Mouse (Mus musculus): Measurements from ENCODE around the gene Masp1. TPM values are rescaled to one million over a fixed set of nuclear protein-coding genes. Genes with fewer than 3 reads are reported as not detected.
A peak's percentile ranks its signal among the peaks of the same experiment; 100 is the strongest.

Masp1 gene
- polyA plus RNA-seq, 1 experiment from 2014 or later: 47.4 TPM

- ATAC-seq (no peak), DNase-seq (ENCODE audit: low spot score) (no peak)
- Histone ChIP-seq H3K4me3 (ENCODE audit: low read depth, low read length) (no peak overlapping the region), H3K27me3 (replicated peaks; ENCODE audit: control insufficient read depth, insufficient read depth, low read length) (no peaks in the 10 kb centered on the region), H3K9ac (ENCODE audit: low read length) (no peak overlapping the region), H3K27ac (ENCODE audit: low read depth, low read length) (no peak overlapping the region), H3K9me3 (replicated peaks; ENCODE audit: control insufficient read depth, low read length) (no peaks in the 10 kb centered on the region), H3K4me1 (ENCODE audit: control insufficient read depth, insufficient read depth, low read length) (peaks cover 29% of the 10 kb centered on the region), H3K36me3 (ENCODE audit: control insufficient read depth, insufficient read depth, low read length) (peaks cover 10% of the 10 kb centered on the region; the same call in 1 of the 2 replicates), H3K4me2 (ENCODE audit: low read length) (no peak overlapping the region)
- 64% methylated on average over 4 of the region's 4 CpGs for WGBS
Measured at GRCm38 (mm10) chr16:23503351-23503750, 17.3 kb downstream of the Masp1 start.

DNA sequence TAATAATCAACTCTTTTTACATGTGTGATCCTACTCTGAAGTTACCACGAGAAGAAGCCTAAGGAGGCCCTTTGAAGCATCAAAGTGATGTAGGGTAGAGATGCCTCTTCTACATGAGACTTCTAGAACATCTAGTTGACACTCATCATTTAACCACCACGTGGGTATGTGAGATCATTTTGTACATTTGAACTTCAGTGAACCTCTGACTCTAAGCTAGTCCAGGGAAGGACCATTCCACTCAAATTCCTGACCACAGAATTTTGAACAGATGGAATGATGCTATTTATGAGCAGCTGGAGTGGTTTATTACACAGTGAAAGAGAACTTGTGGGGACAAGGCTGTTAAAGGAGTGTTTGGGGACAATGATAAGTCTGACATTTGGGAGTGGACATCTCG is 18.1 kb downstream of the Masp1 start:
- WGBS: 88% methylated on average over 3 of the region's 3 CpGs
- no peak for DNase-seq (ENCODE audit: low spot score)

GRCm38 (mm10) chr16:23501288-23501687 is 19.3 kb downstream of the Masp1 start:
- 91% methylated on average over 2 of the region's 2 CpGs for WGBS
- Histone ChIP-seq H3K4me2 (ENCODE audit: low read length) (no peak overlapping the region), H3K36me3 (ENCODE audit: control insufficient read depth, insufficient read depth, low read length) (peaks cover 10% of the 10 kb centered on the region; the same call in 1 of the 2 replicates), H3K27ac (ENCODE audit: low read depth, low read length) (no peak overlapping the region), H3K27me3 (replicated peaks; ENCODE audit: control insufficient read depth, insufficient read depth, low read length) (no peaks in the 10 kb centered on the region), H3K4me3 (ENCODE audit: low read depth, low read length) (no peak overlapping the region), H3K4me1 (ENCODE audit: control insufficient read depth, insufficient read depth, low read length) (peaks cover 39% of the 10 kb centered on the region), H3K9me3 (replicated peaks; ENCODE audit: control insufficient read depth, low read length) (no peaks in the 10 kb centered on the region), H3K9ac (ENCODE audit: low read length) (no peak overlapping the region)
- DNase-seq (ENCODE audit: low spot score) (no peak), ATAC-seq (no peak)

More for the DNA sequence above, 18.1 kb downstream of the Masp1 start:
- no peak for ATAC-seq
- H3K4me2 ChIP-seq (ENCODE audit: low read length): no peak overlapping the region
- H3K4me3 ChIP-seq (ENCODE audit: low read depth, low read length): no peak overlapping the region
- H3K9ac ChIP-seq (ENCODE audit: low read length): no peak overlapping the region
- no peaks in the 10 kb centered on the region for H3K9me3 ChIP-seq (replicated peaks; ENCODE audit: control insufficient read depth, low read length)
- H3K27ac ChIP-seq (ENCODE audit: low read depth, low read length): no peak overlapping the region
- H3K27me3 ChIP-seq (replicated peaks; ENCODE audit: control insufficient read depth, insufficient read depth, low read length): no peaks in the 10 kb centered on the region
- H3K4me1 ChIP-seq (ENCODE audit: control insufficient read depth, insufficient read depth, low read length): peaks cover 34% of the 10 kb centered on the region
- peaks cover 10% of the 10 kb centered on the region; the same call in 1 of the 2 replicates for H3K36me3 ChIP-seq (ENCODE audit: control insufficient read depth, insufficient read depth, low read length)

DNA sequence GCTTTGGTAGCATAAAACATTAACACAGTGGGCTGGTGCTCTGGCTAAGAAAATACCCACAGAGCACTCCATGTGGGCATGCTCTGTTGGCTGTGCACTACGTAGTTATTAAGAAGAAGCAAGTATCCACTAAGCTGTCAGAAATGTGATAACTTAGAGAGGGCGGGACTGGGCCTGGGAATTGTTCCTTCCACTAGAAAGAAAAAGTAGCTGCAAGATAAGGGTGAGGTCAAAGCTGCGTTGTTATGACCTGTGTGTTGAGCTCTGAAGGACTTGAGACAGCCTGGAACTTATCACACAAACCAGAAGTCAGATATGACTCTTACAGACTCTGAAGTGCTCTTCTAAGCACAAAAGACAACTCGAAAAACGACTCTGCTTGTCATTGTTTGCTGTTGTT is 20.1 kb downstream of the Masp1 start:
- 86% methylated on average over 5 of the region's 5 CpGs for WGBS
- Histone ChIP-seq H3K9ac (ENCODE audit: low read length) (no peak overlapping the region), H3K27ac (ENCODE audit: low read depth, low read length) (no peak overlapping the region), H3K9me3 (replicated peaks; ENCODE audit: control insufficient read depth, low read length) (no peaks in the 10 kb centered on the region), H3K4me1 (ENCODE audit: control insufficient read depth, insufficient read depth, low read length) (peaks cover 33% of the 10 kb centered on the region), H3K4me2 (ENCODE audit: low read length) (no peak overlapping the region), H3K27me3 (replicated peaks; ENCODE audit: control insufficient read depth, insufficient read depth, low read length) (no peaks in the 10 kb centered on the region), H3K4me3 (ENCODE audit: low read depth, low read length) (no peak overlapping the region), H3K36me3 (ENCODE audit: control insufficient read depth, insufficient read depth, low read length) (peaks cover 13% of the 10 kb centered on the region; the same call in 1 of the 2 replicates)
- ATAC-seq (no peak), DNase-seq (ENCODE audit: low spot score) (no peak)

DNA sequence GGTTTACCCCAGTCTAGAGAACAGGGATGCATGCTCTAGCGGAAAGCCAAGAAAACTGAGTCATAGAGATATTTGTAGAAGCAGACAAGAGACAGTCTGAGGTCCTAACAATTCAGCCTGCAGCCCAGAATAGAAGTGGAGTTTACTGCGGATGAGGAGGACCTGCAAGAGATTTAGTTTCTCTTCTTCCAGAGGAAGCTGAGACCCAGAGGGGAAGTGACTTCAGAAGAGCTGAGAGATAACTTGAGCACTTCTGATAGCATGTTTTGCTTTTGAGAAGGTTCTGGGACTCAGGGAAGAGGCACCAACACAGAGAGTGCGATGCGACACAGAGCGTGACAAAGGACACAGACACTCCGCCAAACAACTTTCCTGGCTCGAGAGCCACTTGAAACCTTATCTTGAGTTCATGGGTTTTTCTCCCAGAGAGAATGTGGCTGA is 21.9 kb downstream of the Masp1 start:
- WGBS: 88% methylated on average over 7 of the region's 7 CpGs
- Histone ChIP-seq H3K27me3 (replicated peaks; ENCODE audit: control insufficient read depth, insufficient read depth, low read length) (no peaks in the 10 kb centered on the region), H3K9me3 (replicated peaks; ENCODE audit: control insufficient read depth, low read length) (no peaks in the 10 kb centered on the region), H3K9ac (ENCODE audit: low read length) (no peak overlapping the region), H3K4me3 (ENCODE audit: low read depth, low read length) (no peak overlapping the region), H3K27ac (ENCODE audit: low read depth, low read length) (no peak overlapping the region), H3K4me2 (ENCODE audit: low read length) (no peak overlapping the region), H3K4me1 (ENCODE audit: control insufficient read depth, insufficient read depth, low read length) (peaks cover 15% of the 10 kb centered on the region), H3K36me3 (ENCODE audit: control insufficient read depth, insufficient read depth, low read length) (peaks cover 23% of the 10 kb centered on the region)
- ATAC-seq (no peak), DNase-seq (ENCODE audit: low spot score) (no peak)

DNA sequence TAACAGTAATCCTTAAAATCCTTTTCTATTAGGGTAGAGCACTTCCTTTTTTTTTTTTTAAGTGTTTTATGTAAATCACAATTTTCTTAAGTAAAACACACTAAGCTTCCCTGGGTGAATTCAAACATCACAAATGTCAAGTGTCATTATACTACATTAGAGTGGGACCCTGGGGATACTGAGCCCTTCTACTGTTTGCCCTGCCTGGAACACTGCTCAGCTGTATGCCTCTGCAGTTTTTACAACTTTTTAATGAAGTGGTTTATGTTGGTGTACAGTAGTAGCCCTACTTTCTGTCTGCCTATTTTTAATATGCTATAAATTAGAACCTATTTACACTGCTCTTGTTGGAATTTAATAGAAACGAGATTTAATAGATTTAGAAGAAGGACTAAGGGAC is 22.7 kb downstream of the Masp1 start:
- peaks cover 32% of the 10 kb centered on the region for H3K36me3 ChIP-seq (ENCODE audit: control insufficient read depth, insufficient read depth, low read length)
- H3K27me3 ChIP-seq (replicated peaks; ENCODE audit: control insufficient read depth, insufficient read depth, low read length): no peaks in the 10 kb centered on the region
- H3K4me1 ChIP-seq (ENCODE audit: control insufficient read depth, insufficient read depth, low read length): peaks cover 10% of the 10 kb centered on the region; the same call in 1 of the 2 replicates
- no peak overlapping the region for H3K9ac ChIP-seq (ENCODE audit: low read length)
- H3K4me2 ChIP-seq (ENCODE audit: low read length): no peak overlapping the region
- H3K4me3 ChIP-seq (ENCODE audit: low read depth, low read length): no peak overlapping the region
- WGBS: 80% methylated on average over 1 of the region's 1 CpGs
- no peaks in the 10 kb centered on the region for H3K9me3 ChIP-seq (replicated peaks; ENCODE audit: control insufficient read depth, low read length)
- no peak for ATAC-seq
- no peak for DNase-seq (ENCODE audit: low spot score)
- no peak overlapping the region for H3K27ac ChIP-seq (ENCODE audit: low read depth, low read length)

DNA sequence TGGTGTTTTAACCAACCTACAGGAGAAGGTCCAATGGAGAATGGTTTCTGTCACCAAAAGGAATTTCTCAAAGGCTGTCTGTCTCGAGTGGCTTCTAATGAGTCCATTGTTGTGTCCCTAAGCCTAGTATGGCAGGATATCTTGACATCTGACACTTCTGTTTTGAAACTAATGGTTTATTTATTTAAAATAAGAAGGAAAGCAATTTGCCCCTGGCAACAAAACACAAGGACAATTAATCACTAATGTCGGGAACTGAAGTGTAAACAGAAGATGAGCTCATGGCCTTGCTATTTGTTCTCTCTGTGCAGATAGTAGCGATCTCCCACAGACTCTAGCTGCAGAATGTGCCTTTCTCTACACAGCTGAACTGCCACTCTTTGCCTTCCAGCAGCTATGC is 23.2 kb downstream of the Masp1 start:
- Histone ChIP-seq H3K4me1 (ENCODE audit: control insufficient read depth, insufficient read depth, low read length) (peaks cover 10% of the 10 kb centered on the region; the same call in 1 of the 2 replicates), H3K36me3 (ENCODE audit: control insufficient read depth, insufficient read depth, low read length) (peaks cover 34% of the 10 kb centered on the region), H3K9me3 (replicated peaks; ENCODE audit: control insufficient read depth, low read length) (no peaks in the 10 kb centered on the region), H3K4me2 (ENCODE audit: low read length) (no peak overlapping the region), H3K9ac (ENCODE audit: low read length) (no peak overlapping the region), H3K4me3 (ENCODE audit: low read depth, low read length) (no peak overlapping the region), H3K27ac (ENCODE audit: low read depth, low read length) (no peak overlapping the region), H3K27me3 (replicated peaks; ENCODE audit: control insufficient read depth, insufficient read depth, low read length) (no peaks in the 10 kb centered on the region)
- WGBS: 2% methylated on average over 3 of the region's 3 CpGs
- DNase-seq (ENCODE audit: low spot score) (peak; percentile 53), ATAC-seq (peak; percentile 46; the same call in 1 of the 2 replicates)

- no peaks in the 10 kb centered on the region for H3K27me3 ChIP-seq (replicated peaks; ENCODE audit: control insufficient read depth, insufficient read depth, low read length)
- no peak overlapping the region for H3K4me2 ChIP-seq (ENCODE audit: low read length)
- peaks cover 10% of the 10 kb centered on the region; the same call in 1 of the 2 replicates for H3K4me1 ChIP-seq (ENCODE audit: control insufficient read depth, insufficient read depth, low read length)
- H3K4me3 ChIP-seq (ENCODE audit: low read depth, low read length): no peak overlapping the region
- H3K9ac ChIP-seq (ENCODE audit: low read length): no peak overlapping the region
- peaks cover 44% of the 10 kb centered on the region for H3K36me3 ChIP-seq (ENCODE audit: control insufficient read depth, insufficient read depth, low read length)
- 69% methylated on average over 8 of the region's 8 CpGs for WGBS
- no peak overlapping the region for H3K27ac ChIP-seq (ENCODE audit: low read depth, low read length)
- DNase-seq (ENCODE audit: low spot score): no peak
- ATAC-seq: no peak
- H3K9me3 ChIP-seq (replicated peaks; ENCODE audit: control insufficient read depth, low read length): no peaks in the 10 kb centered on the region
Measured at GRCm38 (mm10) chr16:23496245-23496924, 24.2 kb downstream of the Masp1 start.

- H3K9me3 ChIP-seq (replicated peaks; ENCODE audit: control insufficient read depth, low read length): no peaks in the 10 kb centered on the region
- ATAC-seq: no peak
- H3K36me3 ChIP-seq (ENCODE audit: control insufficient read depth, insufficient read depth, low read length): peaks cover 57% of the 10 kb centered on the region
- 87% methylated on average over 4 of the region's 4 CpGs for WGBS
- no peak for DNase-seq (ENCODE audit: low spot score)
- no peaks in the 10 kb centered on the region for H3K27me3 ChIP-seq (replicated peaks; ENCODE audit: control insufficient read depth, insufficient read depth, low read length)
- no peak overlapping the region for H3K27ac ChIP-seq (ENCODE audit: low read depth, low read length)
- H3K4me1 ChIP-seq (ENCODE audit: control insufficient read depth, insufficient read depth, low read length): peaks cover 6% of the 10 kb centered on the region; the same call in 1 of the 2 replicates
- H3K4me3 ChIP-seq (ENCODE audit: low read depth, low read length): no peak overlapping the region
- no peak overlapping the region for H3K4me2 ChIP-seq (ENCODE audit: low read length)
- H3K9ac ChIP-seq (ENCODE audit: low read length): no peak overlapping the region
Measured at GRCm38 (mm10) chr16:23492783-23493182, 27.8 kb downstream of the Masp1 start.

Measured in forebrain, embryonic 14.5 days (tissue).